Mouse (Mus musculus) intestine, embryonic 14.5 days (tissue): Measurements from ENCODE around the gene Slc7a7. TPM values are rescaled to one million over a fixed set of nuclear protein-coding genes. Genes with fewer than 3 reads are reported as not detected.

ENCODE experiments used
- ATAC-seq: fragments of 200-750 bp; cut with Nextera tagmentation; replicated peaks from 2 replicates; pipeline ENCODE4 v1.8.0; 2017; ENCODE audit warnings: low read depth, moderate number of reproducible peaks, moderate TSS enrichment, moderate library complexity; ENCODE audit not compliant: low FRiP score, low TSS enrichment
- DNase-seq: peaks from one replicate; pipeline ENCODE4 v3.0.0-alpha.2; 2018; ENCODE audit warnings: low spot score
- H3K27ac ChIP-seq: fragments of 300-500 bp; sonication (generic); 2 replicates; pipeline ENCODE4 v1.5.1; 2014; ENCODE audit warnings: low read depth, mild to moderate bottlenecking, control low read depth
- H3K27me3 ChIP-seq: fragments of 300-500 bp; sonication (generic); replicated peaks from 2 replicates; pipeline ENCODE4 v1.6.1; 2014; ENCODE audit warnings: low read length, control low read depth; ENCODE audit not compliant: control insufficient read depth, insufficient read depth
- H3K36me3 ChIP-seq: fragments of 300-500 bp; sonication (generic); 2 replicates; pipeline ENCODE4 v1.6.1; 2014; ENCODE audit warnings: low read length, control low read depth; ENCODE audit not compliant: control insufficient read depth, insufficient read depth
- H3K4me1 ChIP-seq: fragments of 300-500 bp; sonication (generic); replicated peaks from 2 replicates; pipeline ENCODE4 v1.6.1; 2014; ENCODE audit warnings: low read length, control low read depth, mixed read lengths; ENCODE audit not compliant: control insufficient read depth, insufficient read depth
- H3K4me2 ChIP-seq: fragments of 300-500 bp; sonication (generic); 2 replicates; pipeline ENCODE4 v1.6.1; 2014; ENCODE audit warnings: low read length
- H3K4me3 ChIP-seq: fragments of 300-500 bp; sonication (generic); 2 replicates; pipeline ENCODE4 v1.5.1; 2014; ENCODE audit warnings: low read depth, low read length, control low read depth, mixed read lengths
- H3K9ac ChIP-seq: fragments of 300-500 bp; sonication (generic); 2 replicates; pipeline ENCODE4 v1.6.1; 2014; ENCODE audit warnings: mild to moderate bottlenecking, low read length
- H3K9me3 ChIP-seq: fragments of 300-500 bp; sonication (generic); 2 replicates; pipeline ENCODE4 v1.6.1; 2016; ENCODE audit warnings: low read length, control low read depth; ENCODE audit not compliant: control insufficient read depth
- WGBS: fragments of 180-500 bp; shearing (Covaris S2); extraction: QIAGEN DNeasy Blood & Tissue Kit; methylation state at CpG from one replicate; pipeline ENCODE4 v1.1.7; 2014; 5-methylcytosine and 5-hydroxymethylcytosine counted together
- polyA plus RNA-seq: library from polyadenylated mRNA; unstranded; fragments of >200 nt; fragmentation: Nextera tagmentation; extraction: Ambion mirVana; gene quantifications from 2 replicates; pipeline ENCODE4 v1.2.1, GENCODE M21; 2014

The Slc7a7 gene
- polyA plus RNA-seq, 1 experiment from 2014 or later: 21.5 TPM

GRCm38 (mm10) chr14:54340836-54341235 is 76.7 kb downstream of the Slc7a7 start:
- no peak for ATAC-seq
- WGBS: 65% methylated on average over 7 of the region's 7 CpGs
- DNase-seq: no peak
- Histone ChIP-seq H3K4me3 (no peak overlapping the region), H3K36me3 (no peaks in the 10 kb centered on the region), H3K9me3 (no peaks in the 10 kb centered on the region), H3K9ac (no peak overlapping the region), H3K4me2 (no peak overlapping the region), H3K4me1 (no peaks in the 10 kb centered on the region), H3K27me3 (no peaks in the 10 kb centered on the region), H3K27ac (no peak overlapping the region)

GRCm38 (mm10) chr14:54333452-54334189 is 84.0 kb downstream of the Slc7a7 start:
- no peak overlapping the region for H3K4me2 ChIP-seq
- no peaks in the 10 kb centered on the region for H3K9me3 ChIP-seq
- no peak for DNase-seq
- H3K4me3 ChIP-seq: no peak overlapping the region
- H3K9ac ChIP-seq: no peak overlapping the region
- WGBS: 65% methylated on average over 8 of the region's 8 CpGs
- no peaks in the 10 kb centered on the region for H3K36me3 ChIP-seq
- no peak overlapping the region for H3K27ac ChIP-seq
- no peak for ATAC-seq
- H3K4me1 ChIP-seq: no peaks in the 10 kb centered on the region
- no peaks in the 10 kb centered on the region for H3K27me3 ChIP-seq

GRCm38 (mm10) chr14:54332176-54333074 is 85.2 kb downstream of the Slc7a7 start:
- Histone ChIP-seq H3K27me3 (no peaks in the 10 kb centered on the region), H3K9me3 (no peaks in the 10 kb centered on the region), H3K9ac (no peak overlapping the region), H3K4me1 (no peaks in the 10 kb centered on the region), H3K4me2 (no peak overlapping the region), H3K27ac (no peak overlapping the region), H3K36me3 (no peaks in the 10 kb centered on the region), H3K4me3 (no peak overlapping the region)
- DNase-seq: no peak
- WGBS: 80% methylated on average over 5 of the region's 5 CpGs
- ATAC-seq: no peak

GRCm38 (mm10) chr14:54331178-54331577 is 86.4 kb downstream of the Slc7a7 start:
- H3K9me3 ChIP-seq: no peaks in the 10 kb centered on the region
- DNase-seq (no peak), ATAC-seq (no peak)
- H3K9ac ChIP-seq: no peak overlapping the region
- no peaks in the 10 kb centered on the region for H3K36me3 ChIP-seq
- H3K4me2 ChIP-seq: no peak overlapping the region
- H3K27ac ChIP-seq: no peak overlapping the region
- H3K27me3 ChIP-seq: no peaks in the 10 kb centered on the region
- 81% methylated on average over 1 of the region's 1 CpGs for whole genome bisulfite sequencing
- H3K4me1 ChIP-seq: no peaks in the 10 kb centered on the region
- no peak overlapping the region for H3K4me3 ChIP-seq

- no peaks in the 10 kb centered on the region for H3K9me3 ChIP-seq
- whole genome bisulfite sequencing: 42% methylated on average over 9 of the region's 9 CpGs
- H3K4me2 ChIP-seq: no peak overlapping the region
These were observed 88.4 kb downstream of the Slc7a7 start for GRCm38 (mm10) chr14:54329201-54329600.

GRCm38 (mm10) chr14:54328548-54328947 is 89.0 kb downstream of the Slc7a7 start:
- DNase-seq (no peak), ATAC-seq (no peak)
- Histone ChIP-seq H3K9ac (no peak overlapping the region), H3K27me3 (no peaks in the 10 kb centered on the region), H3K9me3 (no peaks in the 10 kb centered on the region), H3K4me1 (no peaks in the 10 kb centered on the region), H3K4me2 (no peak overlapping the region), H3K4me3 (no peak overlapping the region), H3K27ac (no peak overlapping the region), H3K36me3 (no peaks in the 10 kb centered on the region)
- WGBS: 82% methylated on average over 2 of the region's 2 CpGs

More at GRCm38 (mm10) chr14:54329201-54329600, 88.4 kb downstream of the Slc7a7 start:
- Histone ChIP-seq H3K27me3 (no peaks in the 10 kb centered on the region), H3K4me1 (no peaks in the 10 kb centered on the region), H3K27ac (no peak overlapping the region), H3K36me3 (no peaks in the 10 kb centered on the region), H3K4me3 (no peak overlapping the region), H3K9ac (no peak overlapping the region)
- no peak for ATAC-seq
- DNase-seq: no peak

GRCm38 (mm10) chr14:54324486-54324885 is 93.1 kb downstream of the Slc7a7 start:
- WGBS: 59% methylated on average over 5 of the region's 5 CpGs
- no peak overlapping the region for H3K27ac ChIP-seq
- H3K9ac ChIP-seq: no peak overlapping the region
- H3K27me3 ChIP-seq: no peaks in the 10 kb centered on the region
- H3K4me3 ChIP-seq: no peak overlapping the region
- H3K4me2 ChIP-seq: no peak overlapping the region
- ATAC-seq (no peak), DNase-seq (no peak)
- H3K4me1 ChIP-seq: no peaks in the 10 kb centered on the region
- no peaks in the 10 kb centered on the region for H3K36me3 ChIP-seq
- H3K9me3 ChIP-seq: no peaks in the 10 kb centered on the region

- no peak overlapping the region for H3K4me3 ChIP-seq
- no peak for ATAC-seq
- no peaks in the 10 kb centered on the region for H3K4me1 ChIP-seq
- H3K9me3 ChIP-seq: no peaks in the 10 kb centered on the region
- no peak overlapping the region for H3K4me2 ChIP-seq
- H3K27me3 ChIP-seq: no peaks in the 10 kb centered on the region
- DNase-seq: no peak
- H3K9ac ChIP-seq: no peak overlapping the region
- H3K27ac ChIP-seq: no peak overlapping the region
- WGBS: 75% methylated on average over 18 of the region's 18 CpGs
- H3K36me3 ChIP-seq: no peaks in the 10 kb centered on the region
These were observed 95.8 kb downstream of the Slc7a7 start for GRCm38 (mm10) chr14:54321556-54322376.
